Mouse (Mus musculus) MEL-GATA-1-ER (cell line): ENCODE results near the gene Sv2c.

ENCODE experiments used
- DNase-seq: peaks from one replicate; pipeline ENCODE4 v3.0.0-alpha.2; 2012; ENCODE audit warnings: low read depth; ENCODE audit errors: extremely low read depth

Gene Sv2c

DNA sequence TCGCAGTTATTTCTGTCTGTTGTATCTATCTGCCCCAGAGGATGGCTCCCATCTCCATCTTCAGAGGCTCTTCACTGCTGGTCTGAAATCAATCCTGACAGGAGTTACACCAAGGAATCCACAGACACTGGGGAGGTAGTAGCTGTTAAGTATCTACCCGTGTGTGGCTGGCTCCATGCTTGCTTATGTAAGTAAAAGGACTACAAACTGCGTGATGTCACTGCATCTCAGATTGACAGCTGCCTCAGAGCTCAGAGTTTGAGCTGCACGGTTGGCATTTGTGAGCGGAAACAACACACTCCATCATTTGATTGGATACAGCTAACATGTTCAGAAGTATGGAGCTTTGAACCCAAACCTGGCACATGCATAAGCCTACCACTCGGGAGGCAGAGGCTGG, 187.8 kb downstream of the Sv2c start:
- no peak for DNase-seq

DNA sequence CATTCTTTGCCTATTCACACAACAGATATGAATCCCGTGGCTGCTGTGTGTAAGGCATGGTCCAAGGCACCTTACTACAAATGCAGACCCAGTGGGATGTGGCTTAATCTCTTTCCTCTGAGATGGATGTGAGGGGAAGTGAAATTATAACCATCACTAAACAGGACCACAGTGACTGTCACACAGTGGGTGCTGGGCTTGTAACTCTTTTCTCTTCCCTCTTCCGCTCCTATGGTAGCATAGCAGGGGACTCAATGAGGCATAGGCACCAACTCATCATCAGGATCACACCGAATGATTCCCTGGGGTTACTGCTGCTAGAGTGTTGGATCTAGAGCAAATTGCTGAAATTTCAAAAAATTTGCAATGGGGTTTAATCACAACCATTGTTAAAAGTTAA, 188.5 kb downstream of the Sv2c start:
- DNase-seq = no peak

DNA sequence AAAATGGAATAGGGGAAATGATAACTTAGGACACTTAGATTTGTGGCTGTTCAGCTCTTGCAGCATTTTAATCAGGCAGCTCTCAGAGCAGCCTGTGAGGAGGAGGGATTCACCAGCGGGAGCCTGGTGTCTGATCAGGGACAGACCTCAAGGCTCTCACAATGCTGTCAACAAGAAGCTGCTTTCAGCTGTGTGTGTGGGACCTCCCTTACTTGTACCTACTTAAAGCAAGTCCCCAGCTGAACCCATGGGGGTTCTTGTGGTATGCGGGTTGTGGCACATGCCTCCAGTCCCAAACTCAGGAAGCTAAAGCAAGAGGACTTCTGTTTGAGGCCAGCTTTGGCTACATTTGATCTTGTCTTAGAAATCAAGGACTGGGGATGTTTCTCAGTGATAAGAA, 189.8 kb downstream of the Sv2c start:
- no peak for DNase-seq

DNA sequence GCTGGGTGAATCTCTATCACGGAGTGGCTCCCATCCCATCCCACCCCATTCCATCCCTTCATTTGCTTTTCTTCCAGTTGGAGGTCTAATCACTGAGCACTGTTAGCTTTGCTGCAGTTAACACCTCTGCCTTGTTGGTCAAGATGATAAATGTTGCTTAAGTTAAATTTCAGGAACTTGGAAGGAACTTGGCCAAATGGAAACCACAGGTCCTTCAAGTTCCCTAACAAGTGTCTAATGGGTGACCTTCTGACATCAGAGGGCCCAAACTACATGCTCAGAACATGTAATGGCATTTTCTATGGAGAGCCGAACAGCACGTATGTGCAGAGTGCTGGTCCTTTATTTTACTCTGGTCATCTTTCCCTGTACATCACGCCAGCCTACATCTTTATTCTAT, 190.5 kb downstream of the Sv2c start:
- no peak for DNase-seq

DNA sequence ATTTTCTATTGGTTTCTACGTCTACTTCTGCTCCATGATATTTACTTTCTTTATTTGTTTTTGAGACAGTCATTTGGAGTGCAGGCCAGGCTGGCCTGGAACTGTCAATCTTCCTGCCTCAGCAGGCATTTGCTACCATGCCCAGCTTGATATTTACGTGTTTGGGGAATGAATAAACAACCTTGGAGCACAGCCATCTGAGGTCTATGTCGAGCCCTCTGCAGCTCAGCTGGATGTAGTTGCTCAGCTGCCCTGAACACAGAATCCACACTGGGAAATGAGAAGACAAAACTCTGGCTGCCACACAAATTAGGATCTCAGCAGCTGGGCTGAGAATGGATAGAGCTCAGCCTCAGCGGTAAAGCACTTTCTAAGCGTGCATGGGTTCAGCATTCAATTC, 191.6 kb downstream of the Sv2c start:
- DNase-seq = no peak

DNA sequence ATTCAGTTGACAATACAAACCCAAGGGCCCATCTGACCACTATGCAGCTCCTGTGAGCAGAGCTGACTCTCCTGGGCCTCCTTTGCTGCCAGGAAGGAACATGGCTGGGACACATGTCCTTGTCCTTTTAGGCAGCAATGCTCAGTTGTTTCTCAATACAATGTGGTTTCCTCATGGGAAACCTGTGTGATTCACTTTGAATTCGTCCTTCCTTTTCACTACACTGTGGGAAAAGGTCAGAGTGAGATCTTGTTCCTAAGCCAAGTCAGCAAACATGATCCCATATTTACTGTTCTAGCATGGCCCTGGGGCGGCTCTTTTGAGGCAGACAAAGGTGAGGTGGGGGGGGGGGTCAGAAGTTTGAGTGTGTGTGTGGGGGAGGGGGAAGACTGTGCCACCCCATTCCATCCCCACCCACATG, 208.2 kb downstream of the Sv2c start:
- no peak for DNase-seq

DNA sequence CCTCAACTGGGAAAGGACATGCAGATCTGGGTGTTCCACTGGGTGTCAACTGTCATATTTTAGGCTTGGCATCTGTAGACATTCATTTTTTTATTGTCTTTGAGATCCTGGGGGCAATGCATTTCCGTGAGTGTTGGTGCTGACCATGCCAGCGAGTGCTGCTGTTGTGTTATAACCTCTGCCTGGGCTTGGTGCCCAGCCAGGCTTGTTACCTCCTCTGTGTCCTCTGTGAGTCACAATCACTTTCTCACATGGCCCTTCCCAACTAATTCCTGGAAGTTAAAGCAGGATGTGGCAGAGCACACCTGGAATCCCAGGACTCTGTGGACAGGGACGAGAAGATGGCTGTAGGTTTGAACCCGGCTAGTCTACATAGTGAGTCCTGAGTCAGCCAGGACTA, 209.8 kb downstream of the Sv2c start:
- no peak for DNase-seq

DNA sequence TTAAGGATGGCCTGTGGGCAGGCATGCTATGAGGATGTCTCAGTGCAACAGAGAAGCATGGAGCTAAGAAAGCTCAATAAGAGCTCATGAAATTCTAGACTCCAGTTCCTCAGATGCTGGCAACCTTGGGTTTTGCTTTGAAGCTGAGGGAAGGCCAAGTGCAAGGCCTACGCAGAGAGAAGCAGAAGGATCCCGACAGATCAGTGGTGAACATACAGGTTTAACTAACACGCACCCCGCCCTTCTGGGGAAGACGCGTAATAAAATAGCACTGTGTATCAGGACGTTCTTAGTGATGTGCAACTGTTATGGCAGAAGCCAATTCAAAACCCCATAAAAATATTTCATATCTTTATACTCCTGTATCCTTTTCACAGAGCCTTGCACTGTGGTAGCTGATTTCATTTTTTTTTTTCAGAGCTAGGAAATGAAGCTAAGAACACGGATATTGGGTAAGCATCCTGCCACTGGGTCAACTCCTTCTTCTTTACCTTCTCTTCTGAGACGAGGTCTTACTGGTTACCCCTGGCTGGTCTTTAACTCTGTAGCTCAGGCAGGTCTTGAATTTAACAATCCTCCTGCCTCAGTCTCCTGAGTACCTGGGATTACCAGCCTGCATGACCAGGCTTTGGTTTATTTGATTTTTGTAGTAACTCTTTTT, 213.6 kb downstream of the Sv2c start:
- no peak for DNase-seq

DNA sequence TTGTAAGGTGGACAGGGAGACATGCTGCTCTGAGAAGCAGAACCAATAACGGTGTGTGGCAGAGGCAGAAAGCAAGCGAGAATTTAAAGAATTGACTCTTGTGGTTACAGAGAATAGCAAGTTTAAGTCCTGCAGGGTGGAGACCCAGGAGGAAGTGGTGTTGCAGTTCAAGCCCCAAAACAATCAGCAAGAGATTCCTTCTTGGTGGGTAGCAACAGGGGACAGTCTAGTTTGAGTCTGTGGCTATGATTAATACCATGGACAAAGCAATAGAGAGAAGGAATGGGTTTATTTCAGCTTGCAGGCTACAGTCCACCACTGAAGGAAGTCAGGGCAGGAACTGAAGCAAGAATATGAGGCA, 219.4 kb downstream of the Sv2c start:
- DNase-seq = no peak

DNA sequence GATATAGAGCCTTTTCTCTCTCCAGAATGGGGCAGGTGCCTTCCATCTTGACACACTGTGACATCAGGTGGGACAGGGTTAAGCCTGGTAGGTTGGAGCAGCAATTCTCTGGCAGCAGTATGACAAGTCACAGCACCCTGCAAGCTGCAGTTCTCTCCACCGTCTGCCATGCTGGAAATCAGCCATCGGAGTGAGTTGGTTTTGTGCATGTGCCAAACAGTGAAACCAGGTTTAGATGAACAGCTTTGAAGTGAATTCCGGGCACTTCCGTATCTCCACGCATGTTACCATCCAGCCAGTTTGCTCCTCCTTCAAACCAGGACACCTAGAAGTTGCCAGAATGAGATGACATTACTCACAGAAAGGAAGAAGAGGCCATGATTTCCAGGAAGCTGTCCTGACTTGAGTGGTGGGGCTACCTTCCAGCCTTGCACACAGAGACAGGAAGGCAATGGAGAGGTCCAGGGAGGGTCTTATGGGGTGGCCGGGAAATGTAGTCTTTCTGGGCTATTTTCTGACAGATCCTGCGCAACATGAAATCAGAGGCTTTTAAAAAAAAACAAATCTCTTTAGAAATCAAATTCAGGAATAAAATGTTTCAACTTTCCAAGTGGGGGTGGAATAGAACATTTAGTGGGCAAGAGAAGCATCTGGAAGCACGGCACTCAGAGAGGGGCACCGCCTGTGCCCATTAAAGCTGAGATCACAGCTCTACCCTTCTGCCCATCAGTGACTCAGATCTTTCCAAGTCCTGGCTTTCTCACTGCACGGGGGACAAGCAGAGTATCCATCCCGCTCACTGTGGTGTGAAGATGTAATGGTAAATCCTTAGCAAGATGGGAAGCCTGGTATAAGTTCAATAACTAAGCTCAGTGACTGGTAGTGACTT, 220.0 kb downstream of the Sv2c start:
- DNase-seq = no peak

DNA sequence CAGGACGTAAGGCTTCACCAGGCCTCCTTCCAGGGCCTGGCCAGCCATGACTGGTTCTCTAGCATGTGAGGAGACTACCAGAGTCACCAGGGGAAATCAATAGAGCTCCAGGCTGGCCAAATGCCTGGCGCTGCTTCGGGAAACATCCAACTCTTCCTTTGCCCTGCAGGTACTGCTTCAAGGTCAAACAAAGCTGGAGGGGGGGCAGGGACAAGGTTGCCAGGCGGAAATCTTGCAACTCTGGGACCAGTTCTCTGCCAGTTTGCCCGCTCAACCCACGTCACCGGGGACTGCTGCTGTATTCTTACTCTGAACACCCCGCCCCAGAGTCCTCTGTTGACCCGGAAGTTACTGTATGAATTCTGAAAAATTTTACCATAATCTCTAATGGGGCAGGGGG, 222.1 kb downstream of the Sv2c start:
- DNase-seq = no peak

DNA sequence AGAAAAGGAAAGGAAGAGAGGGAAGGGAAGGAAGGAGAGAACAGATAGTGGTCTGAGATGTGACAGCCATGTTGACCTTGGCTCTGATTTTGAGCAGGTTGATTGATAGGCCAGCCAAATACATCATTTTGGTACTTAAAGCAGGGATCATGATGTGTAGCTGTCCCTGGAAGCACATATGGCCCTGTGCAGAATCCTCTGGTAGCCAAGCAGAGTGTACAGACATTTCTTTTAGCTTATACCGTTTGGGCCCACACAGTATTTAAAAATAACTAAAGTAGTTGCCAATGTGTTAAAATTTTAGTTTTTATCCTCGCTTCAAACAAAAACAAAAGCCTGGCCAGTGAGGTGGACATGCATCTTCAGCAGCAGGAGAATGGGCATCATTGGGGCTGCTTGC, 223.1 kb downstream of the Sv2c start:
- DNase-seq = no peak
